Mouse (Mus musculus) midbrain, embryonic 13.5 days (tissue): ENCODE measurements around the gene Trim54. TPM values are rescaled to one million over a fixed set of nuclear protein-coding genes. Genes with fewer than 3 reads are reported as not detected.

Experiments used
- ATAC-seq: fragments of 200-750 bp; cut with Nextera tagmentation; 2 replicates; pipeline ENCODE4 v1.8.0; 2017; ENCODE audit warnings: mild to moderate bottlenecking, moderate TSS enrichment, moderate library complexity
- H3K27ac ChIP-seq: fragments of 300-500 bp; sonication (generic); 2 replicates; pipeline ENCODE4 v1.5.1; 2015; ENCODE audit warnings: inconsistent platforms, mild to moderate bottlenecking, moderate library complexity
- H3K27me3 ChIP-seq: fragments of 300-500 bp; sonication (generic); 2 replicates; pipeline ENCODE4 v1.6.1; 2015; ENCODE audit warnings: mild to moderate bottlenecking, inconsistent platforms
- H3K36me3 ChIP-seq: fragments of 300-500 bp; sonication (generic); 2 replicates; pipeline ENCODE4 v1.6.1; 2015; ENCODE audit warnings: mild to moderate bottlenecking, inconsistent platforms
- H3K4me1 ChIP-seq: fragments of 300-500 bp; sonication (generic); replicated peaks from 2 replicates; pipeline ENCODE4 v1.6.1; 2015; ENCODE audit warnings: inconsistent platforms
- H3K4me2 ChIP-seq: fragments of 300-500 bp; sonication (generic); replicated peaks from 2 replicates; pipeline ENCODE4 v1.6.1; 2015; ENCODE audit warnings: moderate library complexity, mild to moderate bottlenecking, inconsistent platforms
- H3K4me3 ChIP-seq: fragments of 300-500 bp; sonication (generic); replicated peaks from 2 replicates; pipeline ENCODE4 v1.5.1; 2015; ENCODE audit warnings: mild to moderate bottlenecking, inconsistent platforms
- H3K9ac ChIP-seq: fragments of 300-500 bp; sonication (generic); replicated peaks from 2 replicates; pipeline ENCODE4 v1.6.1; 2015; ENCODE audit warnings: mild to moderate bottlenecking, inconsistent platforms
- H3K9me3 ChIP-seq: fragments of 300-500 bp; sonication (generic); 2 replicates; pipeline ENCODE4 v1.6.1; 2016; ENCODE audit warnings: mild to moderate bottlenecking, inconsistent platforms
- WGBS: fragments of 180-500 bp; shearing (Covaris S2); methylation state at CpG from one replicate; pipeline ENCODE4 v1.1.7; 2015; 5-methylcytosine and 5-hydroxymethylcytosine counted together
- polyA plus RNA-seq: library from polyadenylated mRNA; unstranded; fragments of >200 nt; fragmentation: Nextera tagmentation; extraction: Ambion mirVana; gene quantifications from 2 replicates; pipeline ENCODE4 v1.2.1, GENCODE M21; 2015

Trim54 gene
- polyA plus RNA-seq, 1 experiment from 2014 or later, result not detected

GRCm38 (mm10) chr5:31116912-31117311, 400 bp downstream of the Trim54 start:
- Histone ChIP-seq H3K9ac (no peak overlapping the region), H3K36me3 (no peaks in the 10 kb centered on the region), H3K4me1 (no peaks in the 10 kb centered on the region), H3K27ac (no peak overlapping the region), H3K4me2 (no peak overlapping the region), H3K4me3 (no peak overlapping the region), H3K27me3 (no peaks in the 10 kb centered on the region), H3K9me3 (no peaks in the 10 kb centered on the region)
- no peak for ATAC-seq
- WGBS, result 34% methylated on average over 10 of the region's 10 CpGs

- Histone ChIP-seq H3K27me3 (no peaks in the 10 kb centered on the region), H3K4me3 (no peak overlapping the region), H3K4me1 (no peaks in the 10 kb centered on the region), H3K27ac (no peak overlapping the region), H3K9ac (no peak overlapping the region), H3K36me3 (no peaks in the 10 kb centered on the region), H3K9me3 (no peaks in the 10 kb centered on the region), H3K4me2 (no peak overlapping the region)
- 87% methylated on average over 8 of the region's 8 CpGs for WGBS
- no peak for ATAC-seq
Measured at GRCm38 (mm10) chr5:31121111-31121510, 4.6 kb downstream of the Trim54 start.

DNA sequence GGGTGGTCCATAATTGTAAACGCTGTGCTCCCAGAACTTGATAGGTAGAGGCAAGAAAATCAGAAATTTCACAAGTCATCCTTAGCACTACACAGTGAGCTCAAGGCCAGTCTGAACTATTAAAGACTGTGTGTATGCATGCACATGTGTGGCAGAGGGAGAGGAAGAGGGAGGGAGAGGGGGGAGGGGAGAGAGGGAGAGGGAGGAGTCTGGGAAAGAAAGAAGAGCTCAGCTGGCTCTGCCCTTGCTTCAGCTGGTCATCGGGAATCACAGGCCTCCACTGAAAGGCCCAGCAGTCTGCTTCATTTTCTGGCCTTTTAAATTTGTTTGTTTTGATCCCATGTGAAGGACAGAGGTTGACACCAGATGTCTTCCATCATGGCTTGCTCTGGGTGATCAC, 7.0 kb downstream of the Trim54 start:
- WGBS, result 48% methylated on average over 2 of the region's 2 CpGs
- Histone ChIP-seq H3K4me1 (no peaks in the 10 kb centered on the region), H3K4me2 (no peak overlapping the region), H3K36me3 (no peaks in the 10 kb centered on the region), H3K9me3 (no peaks in the 10 kb centered on the region), H3K4me3 (no peak overlapping the region), H3K27ac (no peak overlapping the region), H3K27me3 (no peaks in the 10 kb centered on the region), H3K9ac (no peak overlapping the region)
- ATAC-seq, result no peak

DNA sequence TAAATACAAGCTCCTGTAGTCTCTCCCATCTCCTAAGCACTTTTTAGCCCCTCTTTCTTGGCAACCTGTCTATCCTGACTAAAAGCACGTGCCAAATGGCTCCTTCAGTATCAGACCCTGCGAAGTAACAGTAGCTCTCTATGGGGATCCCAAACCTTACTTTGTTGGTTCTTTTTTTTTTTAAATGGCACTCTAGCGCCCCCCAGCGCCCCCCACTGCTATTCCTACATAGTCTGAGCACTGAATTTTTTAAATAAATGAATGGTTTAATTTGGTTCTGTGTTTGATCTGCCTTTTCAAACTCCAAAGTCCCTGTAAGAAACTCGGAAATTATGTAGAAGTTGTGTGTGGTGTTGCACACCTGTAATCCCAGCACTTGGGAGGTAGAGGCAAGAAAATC, 9.5 kb downstream of the Trim54 start:
- Histone ChIP-seq H3K4me1 (no peaks in the 10 kb centered on the region), H3K4me3 (no peak overlapping the region), H3K9ac (no peak overlapping the region), H3K9me3 (no peaks in the 10 kb centered on the region), H3K27ac (no peak overlapping the region), H3K4me2 (no peak overlapping the region), H3K27me3 (no peaks in the 10 kb centered on the region), H3K36me3 (no peaks in the 10 kb centered on the region)
- WGBS, result 44% methylated on average over 5 of the region's 5 CpGs
- ATAC-seq, result no peak

- H3K27ac ChIP-seq, result no peak overlapping the region
- ATAC-seq, result no peak
- H3K4me3 ChIP-seq, result peak overlapping the region; percentile 33
- H3K27me3 ChIP-seq, result peaks cover 65% of the 10 kb centered on the region
- H3K9me3 ChIP-seq, result no peaks in the 10 kb centered on the region
- H3K4me1 ChIP-seq, result peaks cover 22% of the 10 kb centered on the region
- H3K4me2 ChIP-seq, result peak overlapping the region; percentile 51
- peaks cover 8% of the 10 kb centered on the region for H3K36me3 ChIP-seq
- no peak overlapping the region for H3K9ac ChIP-seq
- 1% methylated on average over 33 of the region's 33 CpGs for WGBS
Measured at GRCm38 (mm10) chr5:31136730-31137424, 20.4 kb downstream of the Trim54 start.

DNA sequence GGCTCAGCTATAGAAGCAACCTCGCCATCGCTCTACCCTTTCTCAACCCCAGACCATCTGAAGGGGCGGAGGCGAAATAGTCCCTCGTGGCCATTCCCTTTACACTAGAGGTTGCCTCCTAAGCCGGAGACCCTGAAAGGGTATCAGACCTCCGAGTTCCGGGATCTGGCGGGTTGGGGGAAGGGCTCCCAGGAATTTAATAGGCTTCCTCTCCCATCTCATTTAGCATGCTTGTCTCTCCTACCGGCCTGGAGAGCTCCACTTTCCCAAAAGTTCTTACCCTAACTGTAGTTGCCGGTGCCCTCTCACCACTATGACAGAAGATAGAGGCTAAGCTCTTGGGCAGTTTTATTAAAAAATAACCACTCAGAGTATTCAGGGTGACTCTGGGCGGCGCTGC, 21.1 kb downstream of the Trim54 start:
- Histone ChIP-seq H3K4me1 (peaks cover 22% of the 10 kb centered on the region), H3K27me3 (peaks cover 65% of the 10 kb centered on the region), H3K4me2 (peak overlapping the region; percentile 51), H3K9me3 (no peaks in the 10 kb centered on the region), H3K4me3 (peak overlapping the region; percentile 33), H3K9ac (0 out of 2 replicates have a peak overlapping the region, but pooled peaks have one; percentile 23), H3K36me3 (peaks cover 9% of the 10 kb centered on the region), H3K27ac (no peak overlapping the region)
- ATAC-seq, result no peak
- 1% methylated on average over 13 of the region's 13 CpGs for WGBS

GRCm38 (mm10) chr5:31138241-31138967, 21.9 kb downstream of the Trim54 start, which contains the start of gene Ucn:
Ucn (minus strand) TSS chr5:31138829.
- Histone ChIP-seq H3K4me1 (peaks cover 22% of the 10 kb centered on the region), H3K36me3 (peaks cover 9% of the 10 kb centered on the region), H3K27ac (no peak within 1 kb of the TSS), H3K9me3 (no peaks in the 10 kb centered on the region), H3K9ac (0 out of 2 replicates have a peak within 1 kb of the TSS, but pooled peaks have one; percentile 23), H3K27me3 (peaks cover 65% of the 10 kb centered on the region), H3K4me2 (peak within 1 kb of the TSS; percentile 51), H3K4me3 (peak within 1 kb of the TSS; percentile 33)
- under 1% methylated on average over 52 of the region's 52 CpGs for WGBS
- peak; percentile 60 for ATAC-seq

DNA sequence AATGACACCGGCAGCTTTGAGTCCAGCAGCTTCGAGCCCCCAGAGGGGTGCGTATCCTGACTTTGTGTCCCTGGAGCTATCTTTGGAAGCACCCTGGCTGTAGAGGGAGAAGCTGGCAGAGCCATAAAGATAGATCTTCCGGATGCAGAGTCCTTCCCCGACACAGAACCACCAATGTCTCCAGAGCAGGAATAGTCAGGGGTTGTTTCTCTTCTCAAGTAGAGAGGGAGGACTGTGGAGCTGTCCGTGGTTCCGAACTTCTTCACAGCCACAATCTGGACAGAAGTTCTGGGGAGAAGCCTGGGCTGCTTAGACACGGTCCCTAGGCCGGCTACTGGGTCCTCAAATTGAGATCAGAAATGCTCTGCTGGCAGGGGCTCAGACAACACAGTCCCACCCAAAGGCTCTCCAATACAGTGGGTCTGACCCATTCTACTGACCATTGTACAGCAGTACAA, 22.5 kb downstream of the Trim54 start:
- 15% methylated on average over 9 of the region's 9 CpGs for WGBS
- H3K4me3 ChIP-seq, result peak overlapping the region; percentile 33
- H3K4me2 ChIP-seq, result peak overlapping the region; percentile 51; the same call in 1 of the 2 replicates
- H3K9ac ChIP-seq, result no peak overlapping the region
- no peak for ATAC-seq
- H3K36me3 ChIP-seq, result peaks cover 11% of the 10 kb centered on the region
- H3K27me3 ChIP-seq, result peaks cover 61% of the 10 kb centered on the region
- H3K27ac ChIP-seq, result no peak overlapping the region
- H3K9me3 ChIP-seq, result no peaks in the 10 kb centered on the region
- H3K4me1 ChIP-seq, result peaks cover 22% of the 10 kb centered on the region

GRCm38 (mm10) chr5:31149781-31150180, 33.3 kb downstream of the Trim54 start:
- ATAC-seq, result no peak
- no peaks in the 10 kb centered on the region for H3K27me3 ChIP-seq
- H3K9me3 ChIP-seq, result no peaks in the 10 kb centered on the region
- H3K27ac ChIP-seq, result no peak overlapping the region
- H3K4me1 ChIP-seq, result peaks cover 15% of the 10 kb centered on the region
- no peak overlapping the region for H3K4me3 ChIP-seq
- no peak overlapping the region for H3K9ac ChIP-seq
- H3K4me2 ChIP-seq, result no peak overlapping the region
- H3K36me3 ChIP-seq, result peaks cover 34% of the 10 kb centered on the region
- WGBS, result 92% methylated on average over 4 of the region's 4 CpGs

- no peak overlapping the region for H3K4me2 ChIP-seq
- peaks cover 23% of the 10 kb centered on the region for H3K36me3 ChIP-seq
- H3K27ac ChIP-seq, result no peak overlapping the region
- peaks cover 17% of the 10 kb centered on the region for H3K4me1 ChIP-seq
- no peaks in the 10 kb centered on the region for H3K27me3 ChIP-seq
- no peak overlapping the region for H3K9ac ChIP-seq
- WGBS, result 96% methylated on average over 3 of the region's 3 CpGs
- no peaks in the 10 kb centered on the region for H3K9me3 ChIP-seq
- H3K4me3 ChIP-seq, result no peak overlapping the region
- ATAC-seq, result no peak
Measured at GRCm38 (mm10) chr5:31151746-31152145, 35.2 kb downstream of the Trim54 start.

DNA sequence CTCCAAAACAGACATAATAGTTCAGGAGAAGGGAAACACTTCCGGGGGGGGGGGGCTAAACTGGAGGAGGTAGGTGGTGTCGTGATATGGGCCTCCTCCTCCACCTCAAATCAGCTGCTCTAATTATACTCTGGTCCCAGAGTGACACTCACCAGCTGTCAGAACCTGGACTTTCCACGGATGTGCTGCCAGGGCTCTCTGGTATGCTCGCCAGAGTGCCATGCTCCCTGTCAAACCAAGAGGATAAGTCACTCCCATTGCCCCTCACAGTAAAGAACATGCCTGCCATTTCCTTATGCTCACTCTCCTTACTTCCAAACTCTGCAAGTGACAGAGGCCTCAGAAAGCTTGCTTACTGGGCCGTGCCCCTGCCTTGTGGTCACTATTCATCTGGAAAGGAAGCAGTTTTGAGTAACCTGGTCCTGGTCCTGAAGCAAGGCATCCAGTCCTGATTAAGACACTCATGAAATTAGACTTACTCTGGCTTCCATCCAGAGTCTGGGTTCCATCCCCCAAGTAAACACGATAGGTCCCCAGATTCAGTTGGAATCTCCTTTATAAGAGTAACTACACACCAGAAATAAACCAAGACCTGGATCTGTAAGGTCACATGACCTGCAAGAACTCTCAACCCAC, 37.1 kb downstream of the Trim54 start:
- H3K27me3 ChIP-seq, result no peaks in the 10 kb centered on the region
- peaks cover 29% of the 10 kb centered on the region for H3K36me3 ChIP-seq
- H3K9me3 ChIP-seq, result no peaks in the 10 kb centered on the region
- ATAC-seq, result peak; percentile 38
- H3K4me3 ChIP-seq, result peak overlapping the region; percentile 70
- peaks cover 17% of the 10 kb centered on the region for H3K4me1 ChIP-seq
- 38% methylated on average over 6 of the region's 6 CpGs for WGBS
- peak overlapping the region; percentile 82 for H3K4me2 ChIP-seq
- H3K9ac ChIP-seq, result peak overlapping the region; percentile 79
- peak overlapping the region; percentile 83; the same call in 1 of the 2 replicates for H3K27ac ChIP-seq

DNA sequence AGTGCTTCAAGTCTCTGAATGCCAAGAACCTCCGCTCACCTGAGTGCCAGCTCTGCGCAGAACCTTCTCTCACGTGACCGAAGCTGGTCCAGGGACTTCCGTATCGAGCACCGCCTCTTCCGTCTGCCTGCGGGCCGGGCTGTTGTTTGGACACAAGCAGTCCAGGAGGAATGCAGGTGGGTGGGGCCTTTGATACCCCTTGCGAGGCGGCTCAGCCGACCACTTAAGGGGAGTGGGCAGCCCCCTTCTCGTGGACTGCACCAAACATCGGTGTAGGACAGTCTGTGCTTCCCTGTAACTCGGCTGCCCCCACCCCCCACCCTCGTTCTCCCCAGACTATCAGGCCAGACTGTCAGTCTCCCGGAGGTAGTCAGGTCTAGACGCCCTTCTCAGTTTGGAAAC, 37.6 kb downstream of the Trim54 start, which contains the start of gene Mpv17:
Gene Mpv17, minus strand, starts transcription at position 100 of the 402 bp plus-strand sequence.
- Histone ChIP-seq H3K9me3 (no peaks in the 10 kb centered on the region), H3K36me3 (peaks cover 34% of the 10 kb centered on the region), H3K4me1 (peaks cover 17% of the 10 kb centered on the region), H3K4me3 (peak within 1 kb of the TSS; percentile 70), H3K27ac (peak within 1 kb of the TSS; percentile 83), H3K9ac (peak within 1 kb of the TSS; percentile 79), H3K4me2 (peak within 1 kb of the TSS; percentile 82), H3K27me3 (no peaks in the 10 kb centered on the region)
- under 1% methylated on average over 19 of the region's 19 CpGs for WGBS
- ATAC-seq, result peak; percentile 97
